Mouse (Mus musculus): ENCODE results near the gene Efnb1. TPM values are rescaled to one million over a fixed set of nuclear protein-coding genes. Genes with fewer than 3 reads are reported as not detected.

Efnb1 gene
- polyA plus RNA-seq, 1 experiment from 2014 or later, result 36.5 TPM

DNA sequence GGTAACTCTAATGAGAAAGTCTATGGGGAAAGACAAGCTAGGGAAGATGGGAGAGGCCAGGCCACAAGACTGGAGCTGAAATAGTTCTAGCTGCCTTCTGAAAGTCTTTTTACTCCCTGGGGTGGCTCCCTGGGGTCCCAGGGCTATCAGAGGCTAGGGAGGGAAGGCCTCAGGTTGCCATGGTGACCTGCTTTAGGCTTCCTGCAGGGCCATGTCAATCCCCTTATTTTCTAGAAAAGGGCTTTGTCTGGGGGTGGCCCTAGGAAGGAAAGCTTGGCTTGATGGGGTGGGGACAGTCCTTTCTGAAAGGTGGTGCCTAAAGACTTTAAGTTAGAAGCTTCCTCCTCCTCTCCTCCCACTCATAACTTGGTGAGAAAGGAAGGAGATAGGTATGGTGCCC is 6.0 kb downstream of the Efnb1 start:
- Histone ChIP-seq H3K27me3 (no peaks in the 10 kb centered on the region; the same call in 1 of the 2 replicates), H3K4me3 (replicated peaks) (peak overlapping the region; percentile 70), H3K4me2 (replicated peaks) (peak overlapping the region; percentile 76), H3K9ac (replicated peaks) (no peak overlapping the region), H3K36me3 (peaks cover 18% of the 10 kb centered on the region), H3K4me1 (replicated peaks) (peaks cover 66% of the 10 kb centered on the region), H3K9me3 (no peaks in the 10 kb centered on the region), H3K27ac (peak overlapping the region; percentile 47; the same call in 1 of the 2 replicates)
- no peak for ATAC-seq

DNA sequence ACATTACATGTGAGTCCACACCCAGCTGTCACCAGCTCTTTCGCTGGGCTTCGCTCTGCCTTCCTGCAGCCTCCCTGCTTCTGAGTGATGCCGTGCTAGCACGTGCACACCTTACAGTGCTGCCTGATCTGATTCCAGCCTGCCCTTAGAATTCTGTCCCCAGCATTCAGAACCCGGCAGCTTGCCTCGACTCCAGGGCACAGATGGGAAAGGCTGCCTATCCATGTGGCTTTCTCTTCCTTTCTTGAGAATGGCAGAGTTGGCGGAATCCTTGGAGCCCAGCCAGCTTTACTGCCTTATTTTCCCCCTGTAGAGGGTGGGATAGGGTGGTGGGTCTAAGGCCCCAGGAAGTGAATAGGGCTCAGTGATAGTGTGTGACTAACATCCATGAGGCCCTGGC is 9.6 kb downstream of the Efnb1 start:
- H3K36me3 ChIP-seq, result peaks cover 31% of the 10 kb centered on the region
- no peak for ATAC-seq
- peaks cover 62% of the 10 kb centered on the region for H3K4me1 ChIP-seq (replicated peaks)
- 81% methylated on average over 7 of the region's 7 CpGs for WGBS
- H3K9ac ChIP-seq (replicated peaks), result no peak overlapping the region
- peaks cover 4% of the 10 kb centered on the region; the same call in 1 of the 2 replicates for H3K27me3 ChIP-seq
- no peak overlapping the region for H3K4me2 ChIP-seq (replicated peaks)
- H3K4me3 ChIP-seq (replicated peaks), result no peak overlapping the region
- no peak overlapping the region for H3K27ac ChIP-seq
- no peaks in the 10 kb centered on the region for H3K9me3 ChIP-seq

- ATAC-seq, result peak; percentile 18; the same call in 1 of the 2 replicates
- Histone ChIP-seq H3K4me2 (replicated peaks) (no peak overlapping the region), H3K27ac (no peak overlapping the region), H3K9me3 (no peaks in the 10 kb centered on the region), H3K27me3 (peaks cover 6% of the 10 kb centered on the region; the same call in 1 of the 2 replicates), H3K9ac (replicated peaks) (no peak overlapping the region), H3K36me3 (peaks cover 31% of the 10 kb centered on the region), H3K4me1 (replicated peaks) (peaks cover 62% of the 10 kb centered on the region), H3K4me3 (replicated peaks) (no peak overlapping the region)
- WGBS, result 52% methylated on average over 10 of the region's 11 CpGs
Measured at GRCm38 (mm10) chrX:99148061-99148905, 12.4 kb downstream of the Efnb1 start.

DNA sequence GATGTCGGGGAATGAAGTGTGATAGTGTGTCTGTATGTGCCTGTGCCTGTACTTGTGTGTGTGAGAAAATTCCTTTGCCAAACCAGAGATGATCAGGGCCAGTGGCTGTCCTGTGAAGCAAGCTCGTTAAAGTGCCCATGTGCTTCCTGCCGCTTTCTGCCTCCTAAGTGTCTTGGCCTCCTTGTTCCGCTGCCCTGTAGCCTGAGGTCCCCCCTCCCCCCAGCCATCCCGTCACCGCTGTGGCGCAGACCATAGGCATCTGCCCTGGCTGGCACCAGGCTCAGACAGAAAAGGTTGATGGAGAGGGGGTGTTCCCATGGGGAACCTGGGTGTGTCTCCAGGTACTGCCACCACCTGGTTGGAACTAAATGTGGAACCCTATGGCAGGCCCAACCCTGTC is 13.1 kb downstream of the Efnb1 start:
- no peak overlapping the region for H3K4me2 ChIP-seq (replicated peaks)
- 72% methylated on average over 7 of the region's 7 CpGs for WGBS
- no peaks in the 10 kb centered on the region for H3K9me3 ChIP-seq
- no peak overlapping the region for H3K9ac ChIP-seq (replicated peaks)
- peaks cover 58% of the 10 kb centered on the region for H3K4me1 ChIP-seq (replicated peaks)
- H3K36me3 ChIP-seq, result peaks cover 31% of the 10 kb centered on the region
- peaks cover 6% of the 10 kb centered on the region; the same call in 1 of the 2 replicates for H3K27me3 ChIP-seq
- H3K4me3 ChIP-seq (replicated peaks), result no peak overlapping the region
- ATAC-seq, result no peak
- H3K27ac ChIP-seq, result no peak overlapping the region

DNA sequence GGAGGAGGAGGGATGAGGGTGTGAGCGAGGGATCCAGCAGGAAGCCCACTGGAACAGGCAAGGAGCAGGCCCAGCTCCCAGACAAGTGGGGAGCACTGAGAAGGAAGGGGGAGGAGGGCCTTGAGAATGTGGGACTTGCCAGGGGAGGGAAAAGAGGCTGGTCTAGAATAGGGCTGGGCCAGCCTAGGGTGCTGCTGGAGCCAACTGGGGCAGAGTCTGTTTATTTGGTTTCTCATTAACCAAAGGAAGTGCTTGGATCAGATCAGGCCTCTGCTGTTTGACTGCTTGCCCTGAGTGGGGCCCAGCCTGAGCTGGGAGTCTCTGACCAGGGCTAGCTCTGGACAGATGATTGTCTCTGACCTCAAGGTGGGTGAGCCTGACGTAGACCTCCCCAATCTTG is 14.0 kb downstream of the Efnb1 start:
- 87% methylated on average over 2 of the region's 2 CpGs for WGBS
- Histone ChIP-seq H3K4me1 (replicated peaks) (peaks cover 51% of the 10 kb centered on the region), H3K36me3 (peaks cover 31% of the 10 kb centered on the region), H3K27me3 (peaks cover 6% of the 10 kb centered on the region; the same call in 1 of the 2 replicates), H3K9ac (replicated peaks) (no peak overlapping the region), H3K27ac (no peak overlapping the region), H3K4me3 (replicated peaks) (no peak overlapping the region), H3K9me3 (no peaks in the 10 kb centered on the region), H3K4me2 (replicated peaks) (no peak overlapping the region)
- no peak for ATAC-seq

DNA sequence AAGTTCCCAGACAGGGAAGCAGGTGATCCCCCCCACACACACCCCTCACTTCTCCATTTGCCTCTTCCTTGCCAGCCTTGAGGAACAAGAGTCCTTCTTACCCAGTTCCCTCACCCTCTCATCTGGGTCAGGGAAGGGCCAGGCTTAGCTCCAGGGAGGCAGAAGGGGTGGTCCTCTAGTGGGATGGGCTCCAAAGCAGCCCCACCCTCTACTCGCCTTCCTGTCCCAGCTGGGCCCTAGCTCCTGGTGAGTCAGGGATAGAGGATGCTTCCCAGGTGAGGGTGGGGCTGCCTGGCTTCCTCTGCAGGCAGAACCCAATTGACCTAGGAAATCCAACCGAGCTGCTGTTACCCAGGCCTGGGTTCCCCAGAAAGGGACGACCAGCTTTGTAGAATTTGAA is 14.8 kb downstream of the Efnb1 start:
- peaks cover 26% of the 10 kb centered on the region for H3K36me3 ChIP-seq
- H3K27ac ChIP-seq, result no peak overlapping the region
- H3K4me3 ChIP-seq (replicated peaks), result no peak overlapping the region
- no peaks in the 10 kb centered on the region for H3K9me3 ChIP-seq
- H3K4me1 ChIP-seq (replicated peaks), result peaks cover 49% of the 10 kb centered on the region
- H3K9ac ChIP-seq (replicated peaks), result no peak overlapping the region
- ATAC-seq, result no peak
- no peak overlapping the region for H3K4me2 ChIP-seq (replicated peaks)
- 80% methylated on average over 3 of the region's 3 CpGs for WGBS
- H3K27me3 ChIP-seq, result peaks cover 6% of the 10 kb centered on the region; the same call in 1 of the 2 replicates

GRCm38 (mm10) chrX:99151434-99151833 is 15.5 kb downstream of the Efnb1 start:
- no peak overlapping the region for H3K9ac ChIP-seq (replicated peaks)
- H3K4me1 ChIP-seq (replicated peaks), result peaks cover 49% of the 10 kb centered on the region
- 48% methylated on average over 4 of the region's 4 CpGs for WGBS
- no peak overlapping the region for H3K4me2 ChIP-seq (replicated peaks)
- no peak overlapping the region for H3K27ac ChIP-seq
- no peak overlapping the region for H3K4me3 ChIP-seq (replicated peaks)
- H3K36me3 ChIP-seq, result peaks cover 18% of the 10 kb centered on the region
- H3K27me3 ChIP-seq, result peaks cover 8% of the 10 kb centered on the region; the same call in 1 of the 2 replicates
- H3K9me3 ChIP-seq, result no peaks in the 10 kb centered on the region
- no peak for ATAC-seq

GRCm38 (mm10) chrX:99152141-99152540 is 16.2 kb downstream of the Efnb1 start:
- no peak overlapping the region for H3K4me3 ChIP-seq (replicated peaks)
- no peak overlapping the region for H3K4me2 ChIP-seq (replicated peaks)
- peaks cover 11% of the 10 kb centered on the region for H3K36me3 ChIP-seq
- H3K9me3 ChIP-seq, result no peaks in the 10 kb centered on the region
- peaks cover 12% of the 10 kb centered on the region; the same call in 1 of the 2 replicates for H3K27me3 ChIP-seq
- ATAC-seq, result no peak
- 24% methylated on average over 3 of the region's 3 CpGs for WGBS
- H3K27ac ChIP-seq, result peak overlapping the region; percentile 63
- H3K4me1 ChIP-seq (replicated peaks), result peaks cover 46% of the 10 kb centered on the region
- no peak overlapping the region for H3K9ac ChIP-seq (replicated peaks)

GRCm38 (mm10) chrX:99152566-99153265 is 16.8 kb downstream of the Efnb1 start:
- peaks cover 40% of the 10 kb centered on the region for H3K4me1 ChIP-seq (replicated peaks)

DNA sequence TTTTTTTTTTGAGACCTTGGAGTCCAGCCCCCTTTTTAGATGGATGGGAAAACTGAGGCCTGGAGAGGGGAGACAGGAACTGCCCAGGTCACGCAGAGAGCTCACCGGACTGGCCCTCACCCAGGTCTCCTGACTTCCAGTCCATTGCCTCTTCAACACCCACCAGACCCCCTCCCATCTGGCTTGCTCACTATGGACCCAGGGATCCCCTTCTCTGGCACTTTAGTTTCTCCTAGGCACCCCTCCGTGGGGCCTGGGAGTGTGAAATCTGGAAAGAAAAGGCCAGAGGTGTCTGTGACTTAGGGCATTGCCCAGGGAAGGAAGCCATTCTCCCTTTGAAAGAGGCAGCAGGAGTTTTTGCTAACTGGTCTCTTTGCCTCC is 17.3 kb downstream of the Efnb1 start:
- Histone ChIP-seq H3K4me2 (replicated peaks) (no peak overlapping the region), H3K27ac (no peak overlapping the region; the same call in 1 of the 2 replicates), H3K36me3 (peaks cover 6% of the 10 kb centered on the region), H3K27me3 (peaks cover 17% of the 10 kb centered on the region; the same call in 1 of the 2 replicates), H3K9me3 (no peaks in the 10 kb centered on the region), H3K9ac (replicated peaks) (no peak overlapping the region), H3K4me1 (replicated peaks) (peaks cover 35% of the 10 kb centered on the region), H3K4me3 (replicated peaks) (no peak overlapping the region)
- WGBS, result 15% methylated on average over 3 of the region's 3 CpGs
- peak; percentile 24 for ATAC-seq

More at GRCm38 (mm10) chrX:99152566-99153265, 16.8 kb downstream of the Efnb1 start:
- Histone ChIP-seq H3K36me3 (peaks cover 6% of the 10 kb centered on the region), H3K4me2 (replicated peaks) (no peak overlapping the region), H3K9ac (replicated peaks) (no peak overlapping the region), H3K9me3 (no peaks in the 10 kb centered on the region), H3K4me3 (replicated peaks) (no peak overlapping the region), H3K27me3 (peaks cover 15% of the 10 kb centered on the region; the same call in 1 of the 2 replicates), H3K27ac (peak overlapping the region; percentile 63)
- ATAC-seq, result peak; percentile 77
- 22% methylated on average over 9 of the region's 9 CpGs for WGBS

GRCm38 (mm10) chrX:99154358-99154757 is 18.4 kb downstream of the Efnb1 start:
- H3K4me2 ChIP-seq (replicated peaks), result no peak overlapping the region
- H3K9me3 ChIP-seq, result no peaks in the 10 kb centered on the region
- H3K27me3 ChIP-seq, result peaks cover 18% of the 10 kb centered on the region; the same call in 1 of the 2 replicates
- peaks cover 32% of the 10 kb centered on the region for H3K4me1 ChIP-seq (replicated peaks)
- peaks cover 1% of the 10 kb centered on the region; the same call in 1 of the 2 replicates for H3K36me3 ChIP-seq
- WGBS, result 82% methylated on average over 5 of the region's 5 CpGs
- ATAC-seq, result no peak
- no peak overlapping the region for H3K4me3 ChIP-seq (replicated peaks)
- no peak overlapping the region for H3K27ac ChIP-seq
- H3K9ac ChIP-seq (replicated peaks), result no peak overlapping the region

- no peak overlapping the region for H3K4me2 ChIP-seq (replicated peaks)
- peaks cover 32% of the 10 kb centered on the region; the same call in 1 of the 2 replicates for H3K27me3 ChIP-seq
- no peaks in the 10 kb centered on the region for H3K9me3 ChIP-seq
- H3K27ac ChIP-seq, result no peak overlapping the region
- H3K9ac ChIP-seq (replicated peaks), result no peak overlapping the region
- no peak overlapping the region for H3K4me3 ChIP-seq (replicated peaks)
- no peak for ATAC-seq
- no peaks in the 10 kb centered on the region for H3K36me3 ChIP-seq
- no peaks in the 10 kb centered on the region for H3K4me1 ChIP-seq (replicated peaks)
- WGBS, result 88% methylated on average over 8 of the region's 8 CpGs
Measured at GRCm38 (mm10) chrX:99159020-99159419, 23.1 kb downstream of the Efnb1 start.

All from midbrain, embryonic 13.5 days (tissue).